Mouse (Mus musculus): ENCODE data around the gene Opcml.

Opcml gene

DNA sequence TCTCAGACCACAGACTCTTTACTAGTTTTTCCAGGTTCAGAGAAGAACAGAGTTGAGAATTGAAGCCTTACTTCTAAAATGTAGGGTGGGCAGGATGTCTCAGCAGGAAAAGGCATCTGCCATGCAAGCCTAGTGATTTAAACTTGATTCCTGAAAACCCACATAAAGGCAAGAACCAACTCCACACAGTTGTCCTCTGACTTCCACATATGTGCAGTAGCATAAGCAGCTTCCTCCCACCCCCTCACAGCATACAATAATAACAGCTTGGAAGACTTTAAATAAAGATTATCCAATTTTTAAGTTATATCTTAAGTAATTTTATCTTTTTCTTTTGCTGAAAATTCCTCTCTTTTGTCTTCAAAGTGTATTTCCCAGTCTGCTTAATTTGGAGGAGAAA, 1150.3 kb downstream of the Opcml start:
- DNase-seq (ENCODE audit: low spot score): no peak

DNA sequence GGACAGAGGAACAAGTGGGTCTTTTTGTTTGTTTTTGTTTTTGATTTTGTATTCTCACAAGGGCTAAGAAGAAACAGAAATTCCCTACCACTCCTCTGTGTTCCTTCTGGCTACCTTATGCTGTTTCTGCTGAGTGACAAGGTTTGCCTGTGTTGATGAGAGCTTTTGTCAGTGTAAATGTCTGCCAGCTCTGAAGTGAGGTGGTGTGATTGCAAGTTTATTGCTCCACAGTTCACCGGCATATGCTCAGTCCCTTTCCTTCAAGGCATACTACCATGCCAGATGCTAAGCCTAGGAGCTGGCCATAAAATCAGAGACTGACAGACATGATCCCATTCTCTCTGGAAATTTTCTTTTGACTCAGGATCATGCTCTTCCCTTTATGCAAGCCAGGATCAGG, 1178.9 kb downstream of the Opcml start:
- no peak for DNase-seq (ENCODE audit: low spot score)

Measured in urinary bladder, postnatal 14 days (tissue).